Mouse (Mus musculus) bone marrow macrophage, adult 2 months (primary cell): ENCODE data around the gene Pcdh9. TPM values are rescaled to one million over a fixed set of nuclear protein-coding genes. Genes with fewer than 3 reads are reported as not detected.

Experiments used
- H3K27ac ChIP-seq: 2 replicates; pipeline ENCODE4 v1.5.1; 2012; ENCODE audit warnings: low read depth, low read length; ENCODE audit not compliant: insufficient read depth
- H3K4me1 ChIP-seq: 2 replicates; pipeline ENCODE4 v1.6.1; 2012; ENCODE audit warnings: low read length; ENCODE audit not compliant: control insufficient read depth, insufficient read depth
- H3K4me3 ChIP-seq: 2 replicates; pipeline ENCODE4 v1.5.1; 2012; ENCODE audit warnings: mild to moderate bottlenecking, low read length, moderate library complexity; ENCODE audit not compliant: insufficient read depth
- CTCF ChIP-seq: IDR thresholded peaks from 2 replicates; pipeline ENCODE4 v1.5.1; 2012; ENCODE audit warnings: low read depth, mild to moderate bottlenecking, low read length, moderate library complexity
- POLR2A ChIP-seq: IDR thresholded peaks from 2 replicates; pipeline ENCODE4 v1.6.1; 2012; ENCODE audit warnings: mild to moderate bottlenecking, low read depth, low read length, borderline replicate concordance
- polyA plus RNA-seq: library from polyadenylated mRNA; stranded (reverse); fragments of >200 nt; gene quantifications from 2 replicates; pipeline ENCODE4 v1.2.4, GENCODE M21; 2012; ENCODE audit not compliant: missing spikeins, insufficient read depth, insufficient read length

The Pcdh9 gene
- not detected in 2 replicates for polyA plus RNA-seq

DNA sequence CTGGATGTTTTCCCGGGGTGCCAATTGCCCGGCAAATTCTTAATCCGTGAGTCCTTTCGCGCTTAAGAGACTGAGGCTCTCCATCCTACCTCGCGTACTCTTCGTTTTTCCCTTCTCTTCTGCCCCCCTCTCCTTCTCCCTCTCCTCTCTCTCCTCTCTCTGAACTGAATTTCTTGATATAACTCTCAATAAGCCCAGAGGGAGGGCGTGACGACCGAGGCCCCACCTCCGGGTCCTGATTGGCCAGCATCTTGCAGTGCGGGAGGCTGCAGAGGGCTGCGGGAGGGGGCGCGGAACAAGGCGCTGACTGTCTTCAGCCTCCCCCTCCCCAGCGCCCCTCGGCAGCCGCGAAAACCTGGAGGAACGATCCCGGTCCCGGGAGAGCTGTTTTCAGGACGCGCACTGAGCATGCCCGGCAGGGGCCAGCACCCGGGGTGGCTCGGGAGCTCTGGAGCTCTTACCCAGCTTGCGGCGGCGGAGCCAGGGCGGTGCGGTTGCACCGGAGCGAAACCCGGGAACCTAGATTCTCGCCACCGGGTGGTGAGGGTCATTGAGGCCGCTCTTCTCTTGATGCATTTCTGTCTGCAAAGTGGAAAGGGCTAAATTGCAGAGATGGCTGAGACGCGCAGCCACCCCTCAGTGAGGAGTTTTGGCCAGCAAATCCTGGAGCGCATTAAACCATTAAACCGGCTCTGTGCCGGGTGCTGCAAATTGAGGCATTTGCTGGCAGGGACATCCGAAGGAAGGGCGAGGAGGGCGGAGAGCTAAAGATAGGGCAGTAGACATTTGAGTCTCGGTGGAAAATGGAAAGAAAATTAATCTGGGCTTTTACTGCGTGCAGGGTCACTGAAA is at the start of gene Pcdh9:
Pcdh9 (minus strand) TSS at position 161 of the 852 bp plus-strand sequence.
- H3K4me1 ChIP-seq, result no peaks in the 10 kb centered on the region
- no peak within 1 kb of the TSS for H3K27ac ChIP-seq
- TF ChIP-seq CTCF (no peak), POLR2A (no peak)
- H3K4me3 ChIP-seq, result peak within 1 kb of the TSS; percentile 22; the same call in 1 of the 2 replicates

DNA sequence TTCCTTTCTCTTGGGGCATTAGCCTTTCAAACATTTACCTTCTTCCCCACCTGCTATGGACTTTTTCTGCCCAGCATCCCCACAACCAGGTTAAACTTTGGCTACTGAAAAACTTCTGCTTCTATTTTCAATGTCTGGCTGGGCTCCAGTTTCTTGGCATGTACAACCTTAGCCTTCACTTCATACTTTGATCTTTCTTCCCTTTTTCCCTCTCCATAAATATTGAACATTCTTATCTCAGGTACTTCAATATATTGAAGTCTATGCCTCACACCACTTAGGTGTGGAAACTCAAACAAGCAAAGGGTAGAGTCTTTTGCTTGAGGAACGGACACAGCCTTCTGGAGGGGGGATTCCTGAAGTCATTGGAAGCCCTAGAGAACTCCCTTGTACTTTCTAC is 16.4 kb upstream of the Pcdh9 start:
- no peak overlapping the region for H3K4me3 ChIP-seq
- no peaks in the 10 kb centered on the region for H3K4me1 ChIP-seq
- no peak overlapping the region for H3K27ac ChIP-seq
- TF ChIP-seq CTCF (no peak), POLR2A (no peak)

DNA sequence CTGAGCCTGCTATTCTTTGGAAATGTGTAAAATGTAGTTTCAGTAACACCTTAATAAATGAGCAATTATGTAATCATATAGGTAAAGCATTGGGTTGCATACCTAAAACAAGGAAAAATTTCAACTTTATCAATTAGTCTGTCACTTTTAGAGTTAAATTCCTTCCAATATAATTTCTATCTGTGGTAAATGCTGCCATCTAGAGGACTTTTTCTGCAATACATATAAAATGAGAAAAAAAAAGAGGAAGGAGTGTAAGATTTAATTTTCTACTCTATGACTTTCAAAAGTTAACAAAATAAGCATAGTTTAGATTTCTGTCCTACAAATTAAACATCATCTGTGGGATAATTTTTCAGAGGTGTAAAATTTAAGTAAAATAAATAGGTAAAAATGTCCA is 8.1 kb upstream of the Pcdh9 start:
- no peak for TF ChIP-seq POLR2A
- TF ChIP-seq CTCF, result no peak
- no peaks in the 10 kb centered on the region for H3K4me1 ChIP-seq
- H3K4me3 ChIP-seq, result no peak overlapping the region
- H3K27ac ChIP-seq, result no peak overlapping the region

DNA sequence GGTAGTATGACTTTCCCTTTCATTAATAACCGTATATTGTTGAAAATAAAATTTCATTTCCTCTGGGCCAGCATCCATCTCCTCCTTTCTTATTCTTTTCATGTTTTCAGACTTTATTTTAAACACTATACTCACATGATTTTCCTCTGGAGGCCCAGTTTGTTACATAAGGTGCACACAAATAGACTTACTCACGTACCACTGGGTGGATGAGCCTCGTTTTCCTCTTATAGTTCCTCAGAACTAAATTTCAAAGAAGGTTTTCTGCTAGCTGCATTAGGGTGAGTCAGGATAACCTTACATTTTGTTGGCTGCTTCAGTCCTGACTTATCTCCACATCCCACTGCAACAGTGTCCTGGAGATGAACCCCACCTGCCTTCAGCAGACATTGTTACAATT is 4.7 kb upstream of the Pcdh9 start:
- Histone ChIP-seq H3K4me1 (no peaks in the 10 kb centered on the region), H3K4me3 (no peak overlapping the region), H3K27ac (no peak overlapping the region)
- TF ChIP-seq POLR2A (no peak), CTCF (no peak)

DNA sequence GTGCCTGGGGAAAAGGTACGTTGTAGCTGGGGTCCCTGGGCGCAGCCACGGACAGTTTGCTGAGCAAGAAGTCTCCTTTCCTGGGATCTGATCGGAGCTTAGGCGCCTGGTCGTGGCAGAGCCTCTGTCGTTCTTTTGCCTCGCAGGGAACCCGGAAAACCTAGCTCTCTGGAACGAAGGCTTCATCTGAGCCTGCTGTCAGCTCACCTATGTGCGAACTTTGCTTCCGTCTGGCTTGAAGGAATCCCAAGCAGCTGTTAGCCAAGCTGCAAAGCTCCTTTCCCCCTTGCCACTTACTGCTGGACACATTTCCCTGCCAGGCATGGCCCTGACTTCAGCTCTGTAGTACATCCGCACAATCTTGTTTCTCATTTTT is 880 bp upstream of the Pcdh9 start:
- TF ChIP-seq POLR2A (no peak), CTCF (no peak)

DNA sequence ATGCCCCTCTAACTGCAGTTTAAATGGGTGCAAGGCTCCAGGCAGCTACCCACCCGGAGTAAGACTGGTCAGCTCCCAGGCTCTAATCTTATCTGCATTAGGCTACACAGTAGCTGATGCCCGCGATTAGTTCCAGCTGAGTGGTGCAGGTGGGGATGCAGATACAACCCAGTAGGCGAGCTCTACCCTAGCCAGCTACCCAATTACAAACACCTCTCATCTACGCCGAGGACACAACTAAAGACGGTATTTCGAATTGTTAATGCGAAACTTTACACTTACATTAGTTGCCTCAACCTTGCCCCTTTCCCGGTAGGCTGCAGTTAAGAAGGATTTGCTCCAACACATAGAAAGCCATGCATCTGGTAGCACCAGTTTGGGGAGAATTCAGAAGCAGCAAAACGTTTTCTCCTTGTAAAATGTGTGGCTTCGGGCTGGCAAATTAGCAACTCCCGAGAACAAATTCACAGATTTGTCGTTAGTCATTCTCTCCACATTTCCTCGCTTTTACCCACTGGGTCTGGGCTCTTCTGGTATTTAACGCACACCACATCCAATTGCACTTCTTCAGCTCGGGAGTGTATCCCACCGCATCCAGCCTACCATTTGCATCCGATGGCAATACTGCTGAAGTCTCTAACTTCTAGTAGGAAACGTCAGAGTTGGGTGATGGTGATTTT is 500 bp downstream of the Pcdh9 start:
- no peaks in the 10 kb centered on the region for H3K4me1 ChIP-seq
- TF ChIP-seq CTCF (no peak), POLR2A (no peak)
- no peak overlapping the region for H3K27ac ChIP-seq
- no peak overlapping the region for H3K4me3 ChIP-seq

More for the DNA sequence above, 880 bp upstream of the Pcdh9 start:
- Histone ChIP-seq H3K4me1 (no peaks in the 10 kb centered on the region), H3K4me3 (no peak overlapping the region), H3K27ac (no peak overlapping the region)

DNA sequence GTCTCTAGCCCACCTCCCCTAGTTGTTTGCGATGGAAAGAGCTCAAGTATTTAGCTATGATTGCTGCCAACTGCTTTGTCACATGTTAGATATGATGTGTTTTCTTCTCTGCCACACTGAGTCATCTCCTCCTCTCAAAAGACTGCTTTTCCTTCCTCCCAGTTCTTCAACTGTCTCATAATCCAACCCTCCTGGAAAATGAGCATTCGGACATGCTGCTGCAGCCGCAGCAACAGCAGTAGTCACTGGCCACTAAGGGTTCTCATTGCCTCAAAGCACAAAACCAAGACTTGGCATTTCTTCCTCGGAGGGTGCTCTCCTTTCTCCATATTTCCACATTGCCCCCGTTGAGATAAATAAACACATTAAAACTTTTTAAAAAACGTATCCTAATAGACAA is 1.2 kb downstream of the Pcdh9 start:
- H3K4me1 ChIP-seq, result no peaks in the 10 kb centered on the region
- H3K4me3 ChIP-seq, result no peak overlapping the region
- TF ChIP-seq CTCF, result no peak
- no peak for TF ChIP-seq POLR2A
- no peak overlapping the region for H3K27ac ChIP-seq

DNA sequence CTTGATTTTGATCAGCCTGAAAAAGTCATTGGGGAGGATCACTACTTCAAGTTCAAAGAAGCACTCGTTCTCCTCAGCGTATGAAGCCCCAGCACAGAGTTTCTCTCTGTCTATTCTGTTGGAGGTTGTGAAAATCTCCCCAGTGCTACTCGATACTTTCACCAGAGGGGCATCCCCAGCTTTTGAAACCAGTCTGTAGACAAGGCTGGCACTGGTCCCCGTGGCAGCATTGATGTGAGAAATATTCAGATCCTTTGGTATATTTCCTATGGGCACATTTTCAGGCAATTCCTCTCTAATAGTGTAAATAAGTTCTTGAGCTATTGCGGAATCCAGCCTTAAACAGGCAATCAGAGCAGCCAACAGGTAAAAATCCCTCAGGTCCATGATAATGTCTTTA is 2.1 kb downstream of the Pcdh9 start:
- Histone ChIP-seq H3K4me3 (no peak overlapping the region), H3K4me1 (no peaks in the 10 kb centered on the region), H3K27ac (no peak overlapping the region)
- TF ChIP-seq POLR2A (no peak), CTCF (no peak)

DNA sequence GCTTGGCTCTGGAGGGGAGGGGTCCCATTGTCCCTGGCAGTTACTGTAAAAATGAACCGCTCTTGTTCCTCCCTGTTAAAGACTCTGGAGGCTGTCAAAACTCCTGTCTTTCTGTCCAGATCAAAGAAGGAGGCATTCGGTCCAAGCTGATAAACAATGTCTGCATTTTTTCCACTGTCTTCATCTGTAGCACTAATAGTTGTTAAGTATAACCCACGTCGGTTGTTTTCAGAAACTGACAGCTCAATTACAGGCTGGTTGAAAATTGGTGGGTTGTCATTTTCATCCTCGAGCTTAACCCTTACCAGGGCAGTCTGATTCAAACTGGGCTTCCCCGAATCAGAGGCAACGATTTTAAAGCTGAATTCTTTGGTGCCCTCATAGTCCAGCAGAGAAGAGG is 3.4 kb downstream of the Pcdh9 start:
- no peaks in the 10 kb centered on the region for H3K4me1 ChIP-seq
- no peak overlapping the region for H3K4me3 ChIP-seq
- no peak for TF ChIP-seq POLR2A
- TF ChIP-seq CTCF, result no peak
- H3K27ac ChIP-seq, result no peak overlapping the region

DNA sequence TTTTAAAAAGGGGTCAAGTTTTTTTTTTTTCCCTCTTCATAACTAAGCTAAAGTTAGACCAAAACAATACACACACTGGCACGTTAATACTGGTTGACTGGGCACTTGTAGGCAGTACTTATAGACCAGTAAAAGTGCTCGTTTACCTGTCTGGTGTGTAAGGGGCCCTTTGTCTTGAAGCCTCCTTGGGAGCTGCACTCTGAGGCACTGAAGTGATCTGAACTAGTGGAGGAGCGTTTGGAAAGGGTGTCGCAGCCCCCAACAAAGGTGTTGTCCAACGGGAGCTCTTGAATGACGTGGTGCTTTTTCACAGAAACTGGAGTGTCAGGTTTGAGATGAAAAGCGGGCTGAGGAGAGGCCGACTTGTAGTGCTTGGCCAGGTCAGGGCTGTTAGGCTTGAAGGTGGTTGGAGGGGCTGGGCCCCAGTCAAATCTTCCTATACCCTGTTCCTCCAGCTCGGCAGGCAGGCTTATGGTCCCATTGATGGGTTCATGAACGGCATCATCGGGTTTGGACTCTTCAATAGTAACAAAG is 4.9 kb downstream of the Pcdh9 start:
- TF ChIP-seq POLR2A, result no peak
- TF ChIP-seq CTCF, result no peak
- Histone ChIP-seq H3K27ac (no peak overlapping the region), H3K4me3 (no peak overlapping the region), H3K4me1 (no peaks in the 10 kb centered on the region)
